Mouse (Mus musculus): ENCODE results near the gene Sort1. TPM values are rescaled to one million over a fixed set of nuclear protein-coding genes. Genes with fewer than 3 reads are reported as not detected.

Gene Sort1
- polyA plus RNA-seq, 1 experiment, result 21.5 TPM

GRCm38 (mm10) chr3:108322962-108323361, 39.1 kb downstream of the Sort1 start:
- Histone ChIP-seq H3K9me3 (replicated peaks; ENCODE audit: control insufficient read depth, insufficient read depth, low read length, poor library complexity, severe bottlenecking) (no peaks in the 10 kb centered on the region), H3K9ac (ENCODE audit: low read depth, poor library complexity, severe bottlenecking) (no peak overlapping the region), H3K27me3 (ENCODE audit: control insufficient read depth, insufficient read depth, low read length, poor library complexity, severe bottlenecking) (no peaks in the 10 kb centered on the region), H3K27ac (ENCODE audit: insufficient read depth, low read length) (no peak overlapping the region), H3K4me1 (ENCODE audit: control insufficient read depth, insufficient read depth, low read length) (peaks cover 3% of the 10 kb centered on the region), H3K36me3 (ENCODE audit: control insufficient read depth, insufficient read depth, low read length, poor library complexity, severe bottlenecking) (no peaks in the 10 kb centered on the region), H3K4me3 (ENCODE audit: low read depth, low read length) (no peak overlapping the region)
- TF ChIP-seq CTCF (IDR thresholded peaks at IDR 0.05; ENCODE audit: low read depth, low read length) (no peak), POLR2A (IDR thresholded peaks at IDR 0.05; ENCODE audit: insufficient read depth, low read length) (no peak), EP300 (IDR thresholded peaks at IDR 0.05; ENCODE audit: insufficient read depth, low read depth, low read length) (no peak)

- H3K4me1 ChIP-seq (ENCODE audit: control insufficient read depth, insufficient read depth, low read length), result no peaks in the 10 kb centered on the region
- no peaks in the 10 kb centered on the region for H3K36me3 ChIP-seq (ENCODE audit: control insufficient read depth, insufficient read depth, low read length, poor library complexity, severe bottlenecking)
- H3K4me3 ChIP-seq (ENCODE audit: low read depth, low read length), result no peak overlapping the region
- TF ChIP-seq POLR2A (IDR thresholded peaks at IDR 0.05; ENCODE audit: insufficient read depth, low read length) (no peak), EP300 (IDR thresholded peaks at IDR 0.05; ENCODE audit: insufficient read depth, low read depth, low read length) (no peak), CTCF (IDR thresholded peaks at IDR 0.05; ENCODE audit: low read depth, low read length) (no peak)
- no peaks in the 10 kb centered on the region for H3K27me3 ChIP-seq (ENCODE audit: control insufficient read depth, insufficient read depth, low read length, poor library complexity, severe bottlenecking)
- H3K9me3 ChIP-seq (replicated peaks; ENCODE audit: control insufficient read depth, insufficient read depth, low read length, poor library complexity, severe bottlenecking), result no peaks in the 10 kb centered on the region
- no peak overlapping the region for H3K27ac ChIP-seq (ENCODE audit: insufficient read depth, low read length)
- H3K9ac ChIP-seq (ENCODE audit: low read depth, poor library complexity, severe bottlenecking), result no peak overlapping the region
These were observed 41.0 kb downstream of the Sort1 start for GRCm38 (mm10) chr3:108324837-108325236.

- H3K9me3 ChIP-seq (replicated peaks; ENCODE audit: control insufficient read depth, insufficient read depth, low read length, poor library complexity, severe bottlenecking), result no peaks in the 10 kb centered on the region
- TF ChIP-seq POLR2A (IDR thresholded peaks at IDR 0.05; ENCODE audit: insufficient read depth, low read length), result no peak
- no peaks in the 10 kb centered on the region for H3K4me1 ChIP-seq (ENCODE audit: control insufficient read depth, insufficient read depth, low read length)
- no peak overlapping the region for H3K4me3 ChIP-seq (ENCODE audit: low read depth, low read length)
- no peaks in the 10 kb centered on the region for H3K27me3 ChIP-seq (ENCODE audit: control insufficient read depth, insufficient read depth, low read length, poor library complexity, severe bottlenecking)
- no peak overlapping the region for H3K9ac ChIP-seq (ENCODE audit: low read depth, poor library complexity, severe bottlenecking)
- H3K27ac ChIP-seq (ENCODE audit: insufficient read depth, low read length), result no peak overlapping the region
- H3K36me3 ChIP-seq (ENCODE audit: control insufficient read depth, insufficient read depth, low read length, poor library complexity, severe bottlenecking), result no peaks in the 10 kb centered on the region
These were observed 41.6 kb downstream of the Sort1 start for GRCm38 (mm10) chr3:108325521-108325920.

DNA sequence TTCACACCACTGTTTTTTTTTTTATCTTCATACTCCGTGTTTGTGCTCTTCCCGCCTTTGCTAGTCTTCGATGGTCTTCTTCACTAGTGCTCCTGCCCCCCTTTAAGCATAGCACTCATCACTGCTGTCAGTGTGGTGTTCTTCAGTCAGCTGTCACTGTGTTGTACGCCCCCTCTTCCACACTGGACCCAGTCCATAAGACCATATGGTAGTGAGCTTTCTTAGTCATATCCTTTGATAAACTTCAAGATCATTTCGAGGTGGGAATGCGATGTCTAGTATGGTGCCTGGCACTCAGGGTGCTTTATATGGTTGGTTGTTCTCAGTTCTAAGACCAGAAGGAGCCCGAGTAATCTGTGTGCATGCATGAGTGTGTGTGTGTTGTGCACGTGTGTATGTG, 43.4 kb downstream of the Sort1 start:
- Histone ChIP-seq H3K4me3 (ENCODE audit: low read depth, low read length) (no peak overlapping the region), H3K9ac (ENCODE audit: low read depth, poor library complexity, severe bottlenecking) (no peak overlapping the region), H3K36me3 (ENCODE audit: control insufficient read depth, insufficient read depth, low read length, poor library complexity, severe bottlenecking) (no peaks in the 10 kb centered on the region), H3K27ac (ENCODE audit: insufficient read depth, low read length) (no peak overlapping the region), H3K4me1 (ENCODE audit: control insufficient read depth, insufficient read depth, low read length) (no peaks in the 10 kb centered on the region), H3K9me3 (replicated peaks; ENCODE audit: control insufficient read depth, insufficient read depth, low read length, poor library complexity, severe bottlenecking) (no peaks in the 10 kb centered on the region), H3K27me3 (ENCODE audit: control insufficient read depth, insufficient read depth, low read length, poor library complexity, severe bottlenecking) (no peaks in the 10 kb centered on the region)
- TF ChIP-seq EP300 (IDR thresholded peaks at IDR 0.05; ENCODE audit: insufficient read depth, low read depth, low read length), result no peak
- no peak for TF ChIP-seq POLR2A (IDR thresholded peaks at IDR 0.05; ENCODE audit: insufficient read depth, low read length)
- TF ChIP-seq CTCF (IDR thresholded peaks at IDR 0.05; ENCODE audit: low read depth, low read length), result no peak

- Histone ChIP-seq H3K27me3 (ENCODE audit: control insufficient read depth, insufficient read depth, low read length, poor library complexity, severe bottlenecking) (no peaks in the 10 kb centered on the region), H3K9ac (ENCODE audit: low read depth, poor library complexity, severe bottlenecking) (no peak overlapping the region), H3K36me3 (ENCODE audit: control insufficient read depth, insufficient read depth, low read length, poor library complexity, severe bottlenecking) (no peaks in the 10 kb centered on the region; the same call in 1 of the 2 replicates), H3K27ac (ENCODE audit: insufficient read depth, low read length) (no peak overlapping the region), H3K4me3 (ENCODE audit: low read depth, low read length) (no peak overlapping the region), H3K9me3 (replicated peaks; ENCODE audit: control insufficient read depth, insufficient read depth, low read length, poor library complexity, severe bottlenecking) (no peaks in the 10 kb centered on the region), H3K4me1 (ENCODE audit: control insufficient read depth, insufficient read depth, low read length) (no peaks in the 10 kb centered on the region)
- TF ChIP-seq POLR2A (IDR thresholded peaks at IDR 0.05; ENCODE audit: insufficient read depth, low read length) (no peak), CTCF (IDR thresholded peaks at IDR 0.05; ENCODE audit: low read depth, low read length) (no peak), EP300 (IDR thresholded peaks at IDR 0.05; ENCODE audit: insufficient read depth, low read depth, low read length) (no peak)
These were observed 44.0 kb downstream of the Sort1 start for GRCm38 (mm10) chr3:108327916-108328315.

DNA sequence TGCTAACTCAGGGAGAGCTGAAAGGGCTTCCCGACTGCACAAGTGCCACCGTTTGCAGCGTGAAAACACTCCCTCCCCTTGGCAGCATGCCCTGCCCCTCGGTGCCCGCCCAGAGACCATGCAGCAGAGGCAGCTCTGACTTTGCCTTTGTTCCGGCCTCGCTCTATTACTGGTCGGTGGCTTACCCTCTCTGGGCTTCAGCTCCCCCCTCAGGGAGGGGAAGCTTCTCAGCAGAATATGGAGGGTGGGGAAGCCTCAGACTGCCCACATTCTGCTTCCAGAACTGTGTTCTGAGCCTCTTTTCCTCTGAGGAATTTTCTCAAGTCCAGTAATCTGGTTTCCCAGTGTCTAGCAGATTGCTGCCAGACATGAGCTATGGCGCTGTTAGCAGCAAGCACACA, 44.6 kb downstream of the Sort1 start:
- Histone ChIP-seq H3K36me3 (ENCODE audit: control insufficient read depth, insufficient read depth, low read length, poor library complexity, severe bottlenecking) (no peaks in the 10 kb centered on the region; the same call in 1 of the 2 replicates), H3K9me3 (replicated peaks; ENCODE audit: control insufficient read depth, insufficient read depth, low read length, poor library complexity, severe bottlenecking) (no peaks in the 10 kb centered on the region), H3K4me3 (ENCODE audit: low read depth, low read length) (no peak overlapping the region), H3K4me1 (ENCODE audit: control insufficient read depth, insufficient read depth, low read length) (no peaks in the 10 kb centered on the region), H3K9ac (ENCODE audit: low read depth, poor library complexity, severe bottlenecking) (no peak overlapping the region), H3K27me3 (ENCODE audit: control insufficient read depth, insufficient read depth, low read length, poor library complexity, severe bottlenecking) (no peaks in the 10 kb centered on the region), H3K27ac (ENCODE audit: insufficient read depth, low read length) (no peak overlapping the region)
- TF ChIP-seq CTCF (IDR thresholded peaks at IDR 0.05; ENCODE audit: low read depth, low read length) (no peak), POLR2A (IDR thresholded peaks at IDR 0.05; ENCODE audit: insufficient read depth, low read length) (no peak), EP300 (IDR thresholded peaks at IDR 0.05; ENCODE audit: insufficient read depth, low read depth, low read length) (no peak)
